Mouse (Mus musculus) midbrain, embryonic 16.5 days (tissue): Measurements from ENCODE around the gene Setd2. TPM values are rescaled to one million over a fixed set of nuclear protein-coding genes. Genes with fewer than 3 reads are reported as not detected.

Experiments
- ATAC-seq: fragments of 200-750 bp; cut with Nextera tagmentation; 2 replicates; pipeline ENCODE4 v1.8.0; 2017; ENCODE audit warnings: moderate TSS enrichment
- H3K27ac ChIP-seq: fragments of 300-500 bp; sonication (generic); 2 replicates; pipeline ENCODE4 v1.5.1; 2014; ENCODE audit warnings: mild to moderate bottlenecking, low read length, mixed read lengths
- H3K27me3 ChIP-seq: fragments of 300-500 bp; sonication (generic); 2 replicates; pipeline ENCODE4 v1.6.1; 2014; ENCODE audit warnings: low read depth, low read length, mixed read lengths; ENCODE audit not compliant: control insufficient read depth, insufficient read depth
- H3K36me3 ChIP-seq: fragments of 300-500 bp; sonication (generic); 2 replicates; pipeline ENCODE4 v1.6.1; 2014; ENCODE audit warnings: mild to moderate bottlenecking, low read length, moderate library complexity, mixed read lengths; ENCODE audit not compliant: control insufficient read depth, insufficient read depth
- H3K4me1 ChIP-seq: fragments of 300-500 bp; sonication (generic); 2 replicates; pipeline ENCODE4 v1.6.1; 2014; ENCODE audit warnings: mild to moderate bottlenecking, low read length, mixed read lengths; ENCODE audit not compliant: control insufficient read depth, insufficient read depth
- H3K4me2 ChIP-seq: fragments of 300-500 bp; sonication (generic); 2 replicates; pipeline ENCODE4 v1.6.1; 2014; ENCODE audit warnings: mild to moderate bottlenecking, low read length, mixed read lengths
- H3K4me3 ChIP-seq: fragments of 300-500 bp; sonication (generic); 2 replicates; pipeline ENCODE4 v1.5.1; 2014; ENCODE audit warnings: low read depth, mild to moderate bottlenecking, low read length, moderate library complexity, mixed read lengths
- H3K9ac ChIP-seq: fragments of 300-500 bp; sonication (generic); 2 replicates; pipeline ENCODE4 v1.6.1; 2014; ENCODE audit warnings: low read depth, low read length, mixed read lengths
- H3K9me3 ChIP-seq: fragments of 300-500 bp; sonication (generic); replicated peaks from 2 replicates; pipeline ENCODE4 v1.6.1; 2014; ENCODE audit warnings: mild to moderate bottlenecking, low read length, mixed read lengths; ENCODE audit not compliant: control insufficient read depth, poor library complexity, severe bottlenecking
- WGBS: fragments of 180-500 bp; shearing (Covaris S2); extraction: QIAGEN DNeasy Blood & Tissue Kit; methylation state at CpG from one replicate; pipeline ENCODE4 v1.1.7; 2014; 5-methylcytosine and 5-hydroxymethylcytosine counted together
- polyA plus RNA-seq: library from polyadenylated mRNA; unstranded; fragments of >200 nt; fragmentation: Nextera tagmentation; extraction: Ambion mirVana; gene quantifications from 2 replicates; pipeline ENCODE4 v1.2.1, GENCODE M21; 2015

The Setd2 gene
- polyA plus RNA-seq, 1 experiment from 2014 or later = 32.6 TPM

DNA sequence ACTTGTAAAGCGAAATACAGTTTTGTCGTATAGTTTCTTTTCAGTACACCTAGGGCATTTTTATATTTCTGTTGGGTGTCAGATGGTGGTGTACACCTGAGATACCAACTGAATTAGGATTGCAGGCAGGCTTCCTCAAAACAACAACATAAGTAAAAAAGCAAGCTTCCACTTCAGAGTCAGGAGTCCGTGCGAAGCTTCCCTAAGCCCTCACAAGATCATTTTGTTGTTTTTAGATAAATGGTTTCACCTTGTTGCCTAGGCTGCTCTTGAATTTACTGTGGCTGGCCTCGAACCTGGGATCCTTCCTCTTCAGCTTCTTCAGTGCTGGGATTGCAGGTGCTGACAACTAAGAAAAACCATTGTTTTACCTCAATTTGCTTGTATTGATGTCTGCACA, 1.2 kb downstream of the Setd2 start:
- peak overlapping the region; percentile 77 for H3K4me2 ChIP-seq
- no peaks in the 10 kb centered on the region for H3K27me3 ChIP-seq
- peak overlapping the region; percentile 92 for H3K9ac ChIP-seq
- no peaks in the 10 kb centered on the region for H3K36me3 ChIP-seq
- H3K4me1 ChIP-seq = peaks cover 37% of the 10 kb centered on the region
- ATAC-seq = no peak
- no peaks in the 10 kb centered on the region for H3K9me3 ChIP-seq
- no peak overlapping the region; the same call in 1 of the 2 replicates for H3K27ac ChIP-seq
- H3K4me3 ChIP-seq = peak overlapping the region; percentile 81
- WGBS = 48% methylated on average over 5 of the region's 5 CpGs

DNA sequence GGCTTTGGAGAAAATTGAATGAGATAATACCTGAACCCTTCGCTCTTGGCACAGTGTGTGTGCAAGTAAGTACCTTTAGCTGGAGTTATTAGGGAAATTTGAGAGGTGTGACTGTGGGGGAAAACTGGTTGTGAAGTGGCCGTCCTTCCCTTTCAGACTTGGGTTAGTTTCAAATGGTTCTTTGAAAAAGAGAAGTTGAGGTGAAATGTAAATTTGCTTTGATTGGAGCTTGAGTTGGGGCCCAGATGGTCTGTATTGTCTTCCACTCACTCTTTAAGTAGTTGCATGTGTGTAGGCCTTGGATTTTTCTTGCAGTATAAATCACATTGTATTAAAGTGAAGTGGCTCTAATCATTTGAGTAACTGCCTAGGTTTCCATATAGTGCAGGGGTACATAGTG, 2.7 kb downstream of the Setd2 start:
- no peak overlapping the region; the same call in 1 of the 2 replicates for H3K4me2 ChIP-seq
- H3K4me1 ChIP-seq = peaks cover 37% of the 10 kb centered on the region
- no peak overlapping the region for H3K27ac ChIP-seq
- no peak for ATAC-seq
- H3K36me3 ChIP-seq = no peaks in the 10 kb centered on the region
- no peaks in the 10 kb centered on the region for H3K27me3 ChIP-seq
- 79% methylated on average over 2 of the region's 2 CpGs for WGBS
- no peak overlapping the region for H3K4me3 ChIP-seq
- H3K9ac ChIP-seq = no peak overlapping the region
- H3K9me3 ChIP-seq = no peaks in the 10 kb centered on the region

DNA sequence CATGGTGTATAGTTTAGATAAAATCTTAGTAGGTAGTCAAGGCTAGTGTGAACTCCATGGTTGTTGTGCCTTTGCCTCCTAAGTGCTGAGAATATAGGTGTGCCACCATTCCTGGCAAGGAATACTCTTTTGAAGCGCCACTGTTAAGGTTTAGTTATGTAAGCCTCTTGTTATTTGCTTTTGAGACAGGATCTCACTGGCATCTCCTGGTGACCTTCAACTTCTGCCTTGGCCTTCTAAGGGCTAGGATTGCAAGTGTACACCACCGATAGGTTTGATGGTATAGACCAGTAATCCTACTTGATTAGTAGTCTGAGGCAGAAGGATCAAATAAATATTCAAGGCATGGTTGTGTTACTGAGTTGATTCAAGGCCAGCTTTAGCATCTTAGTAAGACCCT, 4.2 kb downstream of the Setd2 start:
- Histone ChIP-seq H3K4me3 (no peak overlapping the region), H3K4me2 (no peak overlapping the region)
- no peak for ATAC-seq

DNA sequence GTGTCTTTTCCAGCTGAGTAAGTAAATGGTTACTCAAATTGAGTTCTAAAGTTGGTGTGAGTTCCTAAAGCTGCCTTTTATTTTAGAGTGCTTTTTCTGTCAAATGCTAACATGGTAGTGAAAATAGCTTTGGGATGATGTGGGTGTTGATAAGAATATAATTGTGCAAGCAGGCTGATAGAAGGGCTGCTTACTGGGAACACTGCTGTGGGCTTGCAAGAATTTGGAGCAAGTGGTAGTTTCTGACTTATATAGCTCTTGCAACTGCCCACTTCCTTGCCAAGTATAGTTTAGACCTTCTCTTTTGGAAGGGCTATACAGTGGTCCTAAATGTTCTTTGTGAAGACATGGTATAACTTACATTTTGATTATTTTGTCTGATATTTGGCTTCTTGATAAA, 6.1 kb downstream of the Setd2 start:
- Histone ChIP-seq H3K27ac (no peak overlapping the region), H3K4me1 (peaks cover 31% of the 10 kb centered on the region), H3K9me3 (no peaks in the 10 kb centered on the region), H3K9ac (no peak overlapping the region), H3K36me3 (no peaks in the 10 kb centered on the region), H3K4me3 (no peak overlapping the region), H3K27me3 (no peaks in the 10 kb centered on the region), H3K4me2 (no peak overlapping the region)
- no peak for ATAC-seq

More for the DNA sequence above, 4.2 kb downstream of the Setd2 start:
- H3K9ac ChIP-seq = no peak overlapping the region
- peaks cover 31% of the 10 kb centered on the region for H3K4me1 ChIP-seq
- H3K27me3 ChIP-seq = no peaks in the 10 kb centered on the region
- H3K36me3 ChIP-seq = no peaks in the 10 kb centered on the region
- H3K9me3 ChIP-seq = no peaks in the 10 kb centered on the region
- H3K27ac ChIP-seq = no peak overlapping the region
- WGBS = 88% methylated on average over 2 of the region's 2 CpGs

DNA sequence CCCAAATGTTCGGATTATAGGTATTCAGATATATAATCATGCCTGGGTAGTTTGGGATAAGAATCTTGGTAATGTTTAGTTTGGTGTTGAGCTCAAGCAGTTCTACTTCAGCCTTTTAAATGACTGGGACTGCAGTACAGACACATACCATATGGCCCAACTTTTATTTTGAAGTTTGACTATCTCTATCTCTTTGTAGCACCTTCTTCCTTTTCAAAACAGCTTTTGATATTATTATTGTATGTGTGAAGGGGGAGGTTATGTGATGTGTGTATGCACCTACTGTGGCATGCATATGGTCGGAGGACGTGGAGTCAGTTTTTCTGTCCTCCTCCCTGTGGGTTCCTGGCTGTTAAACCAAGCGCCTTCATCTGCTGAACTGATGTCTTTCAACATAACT, 9.6 kb downstream of the Setd2 start:
- Histone ChIP-seq H3K9me3 (no peaks in the 10 kb centered on the region), H3K36me3 (no peaks in the 10 kb centered on the region), H3K9ac (no peak overlapping the region), H3K4me1 (0 out of 2 replicates have a peak, but pooled peaks cover 2% of the 10 kb centered on the region), H3K4me2 (no peak overlapping the region), H3K27ac (no peak overlapping the region), H3K27me3 (no peaks in the 10 kb centered on the region), H3K4me3 (no peak overlapping the region)
- WGBS = 95% methylated on average over 4 of the region's 4 CpGs
- no peak for ATAC-seq

DNA sequence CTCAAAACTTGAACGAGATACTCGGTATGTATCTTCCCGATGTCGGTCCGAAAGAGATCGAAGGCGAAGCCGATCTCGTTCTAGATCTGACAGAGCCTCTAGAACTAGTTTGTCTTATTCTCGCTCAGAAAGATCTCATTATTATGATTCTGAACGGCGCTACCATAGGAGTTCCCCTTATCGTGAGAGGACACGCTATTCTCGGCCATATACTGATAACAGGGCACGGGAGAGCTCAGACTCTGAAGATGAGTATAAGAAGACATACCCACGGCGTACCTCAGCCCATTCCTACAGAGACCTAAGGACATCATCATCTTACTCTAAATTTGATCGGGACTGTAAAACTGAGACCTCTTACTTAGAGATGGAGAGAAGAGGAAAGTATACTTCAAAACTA, 15.9 kb downstream of the Setd2 start:
- H3K4me1 ChIP-seq = no peaks in the 10 kb centered on the region
- 97% methylated on average over 19 of the region's 19 CpGs for WGBS
- no peak overlapping the region for H3K27ac ChIP-seq
- ATAC-seq = no peak
- no peaks in the 10 kb centered on the region for H3K27me3 ChIP-seq
- H3K4me3 ChIP-seq = no peak overlapping the region
- H3K9me3 ChIP-seq = no peaks in the 10 kb centered on the region
- peaks cover 44% of the 10 kb centered on the region for H3K36me3 ChIP-seq
- no peak overlapping the region for H3K4me2 ChIP-seq
- no peak overlapping the region for H3K9ac ChIP-seq

DNA sequence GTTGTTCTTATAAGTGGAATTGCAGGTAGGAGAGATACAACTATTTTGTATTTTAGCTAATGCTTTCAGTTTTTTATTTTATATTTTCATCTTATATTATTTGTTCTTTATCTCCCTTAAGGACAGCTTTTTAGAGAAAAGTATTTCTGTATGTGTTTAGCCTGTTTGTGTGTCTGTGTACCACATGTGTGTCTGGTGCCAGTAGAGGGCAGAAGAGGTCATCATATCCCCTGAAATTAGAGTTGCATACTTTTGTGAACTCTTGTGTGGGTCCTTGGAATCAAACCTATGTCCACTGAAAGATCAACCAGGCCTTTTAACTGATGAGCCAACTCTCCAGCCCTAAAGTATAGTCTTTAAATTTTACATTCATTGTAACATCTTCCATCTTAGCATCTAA, 35.9 kb downstream of the Setd2 start:
- Histone ChIP-seq H3K4me3 (no peak overlapping the region), H3K9ac (no peak overlapping the region), H3K27ac (no peak overlapping the region), H3K4me2 (no peak overlapping the region), H3K36me3 (peaks cover 21% of the 10 kb centered on the region), H3K27me3 (no peaks in the 10 kb centered on the region), H3K4me1 (no peaks in the 10 kb centered on the region), H3K9me3 (no peaks in the 10 kb centered on the region)
- no peak for ATAC-seq

DNA sequence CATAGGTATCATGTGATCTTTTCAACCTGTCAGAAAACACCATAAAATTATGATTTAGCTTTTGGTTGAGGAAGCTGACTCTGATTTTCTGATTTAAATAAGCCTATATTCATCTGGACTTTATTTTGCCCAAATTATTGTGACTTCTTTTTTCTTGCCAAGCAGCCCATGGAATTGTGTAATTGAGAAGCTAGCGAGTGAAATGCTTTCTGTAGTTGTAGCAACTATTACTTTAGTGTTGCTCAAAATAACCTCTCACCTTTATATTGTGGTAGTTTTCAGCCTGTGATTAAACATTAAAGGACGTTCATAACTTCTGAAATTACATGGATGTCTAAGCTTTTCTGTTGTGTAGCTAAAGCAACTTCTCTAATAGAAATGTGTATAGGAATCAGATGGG, 49.8 kb downstream of the Setd2 start:
- Histone ChIP-seq H3K9me3 (no peaks in the 10 kb centered on the region), H3K4me3 (no peak overlapping the region), H3K4me1 (no peaks in the 10 kb centered on the region; the same call in 1 of the 2 replicates), H3K4me2 (no peak overlapping the region), H3K9ac (no peak overlapping the region), H3K27me3 (no peaks in the 10 kb centered on the region), H3K27ac (no peak overlapping the region), H3K36me3 (peaks cover 3% of the 10 kb centered on the region; the same call in 1 of the 2 replicates)
- WGBS = 90% methylated on average over 2 of the region's 2 CpGs
- ATAC-seq = no peak

DNA sequence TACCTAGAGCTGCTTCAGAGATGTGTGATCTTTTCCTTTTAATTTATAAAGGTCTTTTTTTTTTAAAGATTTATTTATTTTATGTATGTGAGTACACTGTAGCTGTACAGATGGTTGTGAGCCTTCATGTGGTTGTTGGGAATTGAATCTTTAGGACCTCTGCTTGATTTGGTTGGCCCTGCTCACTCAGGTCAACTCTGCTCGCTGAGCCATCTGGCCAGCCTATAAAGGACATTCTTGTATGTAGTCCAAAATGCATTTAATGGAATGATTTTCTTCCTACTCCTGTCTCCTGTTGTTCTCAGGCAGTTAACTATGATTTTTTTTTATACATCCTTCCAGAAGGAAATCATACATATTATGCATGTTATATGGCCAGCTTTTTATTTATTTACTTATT, 51.1 kb downstream of the Setd2 start:
- 93% methylated on average over 1 of the region's 1 CpGs for WGBS
- no peak overlapping the region for H3K4me3 ChIP-seq
- no peak for ATAC-seq

More for the DNA sequence above, 51.1 kb downstream of the Setd2 start:
- Histone ChIP-seq H3K9me3 (no peaks in the 10 kb centered on the region), H3K4me2 (no peak overlapping the region), H3K27me3 (no peaks in the 10 kb centered on the region), H3K9ac (no peak overlapping the region), H3K4me1 (no peaks in the 10 kb centered on the region; the same call in 1 of the 2 replicates), H3K27ac (no peak overlapping the region), H3K36me3 (peaks cover 6% of the 10 kb centered on the region; the same call in 1 of the 2 replicates)
